Mouse (Mus musculus) limb, embryonic 14.5 days (tissue): ENCODE results near the gene Lta. TPM values are rescaled to one million over a fixed set of nuclear protein-coding genes. Genes with fewer than 3 reads are reported as not detected.

Source experiments
- ATAC-seq: fragments of 200-750 bp; cut with Nextera tagmentation; 2 replicates; pipeline ENCODE4 v1.8.0; 2017; ENCODE audit warnings: low read depth, moderate number of reproducible peaks, moderate TSS enrichment; ENCODE audit not compliant: low FRiP score
- DNase-seq: peaks from one replicate; pipeline ENCODE4 v3.0.0-alpha.2; 2015; ENCODE audit warnings: low spot score
- H3K27ac ChIP-seq: fragments of 300-500 bp; sonication (generic); replicated peaks from 2 replicates; pipeline ENCODE4 v1.5.1; 2014; ENCODE audit warnings: low read depth, mild to moderate bottlenecking, low read length, moderate library complexity, mixed read lengths
- H3K27me3 ChIP-seq: fragments of 300-500 bp; sonication (generic); 2 replicates; pipeline ENCODE4 v1.6.1; 2014; ENCODE audit warnings: low read length, mixed read lengths; ENCODE audit not compliant: control insufficient read depth, insufficient read depth
- H3K36me3 ChIP-seq: fragments of 300-500 bp; sonication (generic); 2 replicates; pipeline ENCODE4 v1.6.1; 2014; ENCODE audit warnings: mild to moderate bottlenecking, low read length, moderate library complexity, mixed read lengths; ENCODE audit not compliant: control insufficient read depth, insufficient read depth
- H3K4me1 ChIP-seq: fragments of 300-500 bp; sonication (generic); 2 replicates; pipeline ENCODE4 v1.6.1; 2014; ENCODE audit warnings: antibody characterized with exemption, low read length, mixed read lengths; ENCODE audit not compliant: control insufficient read depth, insufficient read depth
- H3K4me2 ChIP-seq: fragments of 300-500 bp; sonication (generic); replicated peaks from 2 replicates; pipeline ENCODE4 v1.6.1; 2014; ENCODE audit warnings: low read depth, mild to moderate bottlenecking, low read length, moderate library complexity; ENCODE audit not compliant: severe bottlenecking
- H3K4me3 ChIP-seq: fragments of 300-500 bp; sonication (generic); replicated peaks from 2 replicates; pipeline ENCODE4 v1.5.1; 2014; ENCODE audit warnings: low read length
- H3K9ac ChIP-seq: fragments of 300-500 bp; sonication (generic); 2 replicates; pipeline ENCODE4 v1.6.1; 2014; ENCODE audit warnings: mild to moderate bottlenecking, low read depth, low read length, moderate library complexity; ENCODE audit not compliant: severe bottlenecking
- H3K9me3 ChIP-seq: fragments of 300-500 bp; sonication (generic); 2 replicates; pipeline ENCODE4 v1.6.1; 2016; ENCODE audit warnings: low read length; ENCODE audit not compliant: control insufficient read depth
- POLR2A ChIP-seq: fragments of 200-500 bp; IDR thresholded peaks from 2 replicates; pipeline ENCODE4 v1.8.0; 2012; ENCODE audit warnings: inconsistent platforms, mild to moderate bottlenecking, moderate library complexity, borderline replicate concordance; ENCODE audit not compliant: insufficient read depth, insufficient read length; ENCODE audit errors: extremely low read depth
- WGBS: fragments of 180-500 bp; shearing (Covaris S2); extraction: QIAGEN DNeasy Blood & Tissue Kit; methylation state at CpG from one replicate; pipeline ENCODE4 v1.1.7; 2014; 5-methylcytosine and 5-hydroxymethylcytosine counted together
- polyA plus RNA-seq, 2 experiments: library from polyadenylated mRNA; depleted of rRNA in 1 of 2; stranded (reverse) in 1 of 2; unstranded in 1 of 2; fragments of >200 nt; fragmentation: Nextera tagmentation in 1 of 2; extraction: Ambion mirVana in 1 of 2; gene quantifications; 2 replicates each; pipeline versions ENCODE4 v1.2.1 to v1.2.3; 2012 to 2014

Lta gene
- polyA plus RNA-seq, 2 experiments: 0.39 TPM; not detected in 1

DNA sequence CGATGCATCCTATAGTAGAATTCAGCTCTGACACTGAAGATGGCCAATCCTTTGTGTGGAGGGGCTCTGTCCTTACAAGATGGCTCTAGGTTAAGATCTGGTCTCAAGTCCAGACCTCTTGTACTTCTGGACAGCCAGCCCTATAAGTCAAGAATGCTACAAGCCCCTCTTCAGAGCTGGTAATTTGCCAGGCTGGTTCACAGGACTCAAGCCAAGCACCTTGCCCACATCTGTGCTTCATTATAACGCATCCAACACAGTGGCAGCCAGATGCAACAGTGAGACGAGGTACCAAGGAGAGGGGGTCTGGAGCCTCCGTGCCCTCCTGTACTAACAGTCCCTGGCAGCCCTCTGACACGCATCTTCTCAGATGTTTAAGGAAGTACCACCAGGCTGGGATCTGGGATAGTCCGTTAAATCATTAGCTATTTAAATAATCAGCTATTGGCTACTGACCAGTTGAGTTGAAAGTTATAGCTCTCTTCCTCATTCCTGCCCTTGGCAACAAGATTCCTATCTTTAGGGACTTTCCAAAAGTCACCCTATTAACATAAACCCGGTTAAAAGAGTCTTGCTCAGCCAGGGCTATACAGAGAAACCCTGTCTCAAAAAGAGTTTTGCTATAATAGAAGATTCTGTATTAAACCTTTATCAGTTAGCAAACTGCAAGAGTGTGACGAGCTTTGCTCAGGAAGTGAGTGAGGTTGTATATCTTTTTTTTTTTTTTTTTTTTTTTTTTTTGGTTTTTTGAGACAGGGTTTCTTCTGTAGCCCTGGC lies 30.8 kb downstream of the Lta start:
- 0 out of 2 replicates have a peak, but pooled peaks cover 3% of the 10 kb centered on the region for H3K4me1 ChIP-seq
- no peak overlapping the region for H3K4me2 ChIP-seq
- no peak for TF ChIP-seq POLR2A
- H3K27me3 ChIP-seq: no peaks in the 10 kb centered on the region
- H3K9me3 ChIP-seq: no peaks in the 10 kb centered on the region
- no peaks in the 10 kb centered on the region for H3K36me3 ChIP-seq
- H3K4me3 ChIP-seq: no peak overlapping the region
- no peak overlapping the region for H3K9ac ChIP-seq
- WGBS: 37% methylated on average over 8 of the region's 8 CpGs
- no peak overlapping the region for H3K27ac ChIP-seq
- no peak for DNase-seq
- ATAC-seq: no peak

DNA sequence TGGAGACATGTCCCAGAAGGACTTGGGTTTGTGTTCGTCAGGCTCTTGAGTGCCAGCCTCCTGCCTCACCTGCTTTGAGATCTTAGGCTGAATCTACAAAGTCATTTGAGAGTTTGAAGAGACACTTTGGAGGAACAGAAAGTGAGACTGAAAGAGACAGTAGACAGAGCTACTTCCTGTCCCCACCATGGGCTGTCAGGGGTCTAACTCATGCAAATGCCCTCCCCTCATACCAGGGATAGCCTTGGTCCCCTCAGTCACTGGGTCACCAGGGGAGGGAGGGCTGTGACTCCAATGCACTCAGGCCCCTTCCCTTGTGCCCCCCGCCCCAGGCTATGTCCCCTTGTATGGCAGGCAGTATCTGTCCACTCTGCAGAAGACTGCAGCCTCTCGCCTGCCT lies 31.8 kb downstream of the Lta start:
- DNase-seq (no peak), ATAC-seq (no peak)
- WGBS: 61% methylated on average over 3 of the region's 3 CpGs
- Histone ChIP-seq H3K36me3 (no peaks in the 10 kb centered on the region), H3K4me2 (no peak overlapping the region), H3K4me1 (0 out of 2 replicates have a peak, but pooled peaks cover 3% of the 10 kb centered on the region), H3K4me3 (no peak overlapping the region), H3K9ac (no peak overlapping the region), H3K27me3 (no peaks in the 10 kb centered on the region), H3K9me3 (no peaks in the 10 kb centered on the region), H3K27ac (no peak overlapping the region; the same call in 1 of the 2 replicates)
- no peak for TF ChIP-seq POLR2A

DNA sequence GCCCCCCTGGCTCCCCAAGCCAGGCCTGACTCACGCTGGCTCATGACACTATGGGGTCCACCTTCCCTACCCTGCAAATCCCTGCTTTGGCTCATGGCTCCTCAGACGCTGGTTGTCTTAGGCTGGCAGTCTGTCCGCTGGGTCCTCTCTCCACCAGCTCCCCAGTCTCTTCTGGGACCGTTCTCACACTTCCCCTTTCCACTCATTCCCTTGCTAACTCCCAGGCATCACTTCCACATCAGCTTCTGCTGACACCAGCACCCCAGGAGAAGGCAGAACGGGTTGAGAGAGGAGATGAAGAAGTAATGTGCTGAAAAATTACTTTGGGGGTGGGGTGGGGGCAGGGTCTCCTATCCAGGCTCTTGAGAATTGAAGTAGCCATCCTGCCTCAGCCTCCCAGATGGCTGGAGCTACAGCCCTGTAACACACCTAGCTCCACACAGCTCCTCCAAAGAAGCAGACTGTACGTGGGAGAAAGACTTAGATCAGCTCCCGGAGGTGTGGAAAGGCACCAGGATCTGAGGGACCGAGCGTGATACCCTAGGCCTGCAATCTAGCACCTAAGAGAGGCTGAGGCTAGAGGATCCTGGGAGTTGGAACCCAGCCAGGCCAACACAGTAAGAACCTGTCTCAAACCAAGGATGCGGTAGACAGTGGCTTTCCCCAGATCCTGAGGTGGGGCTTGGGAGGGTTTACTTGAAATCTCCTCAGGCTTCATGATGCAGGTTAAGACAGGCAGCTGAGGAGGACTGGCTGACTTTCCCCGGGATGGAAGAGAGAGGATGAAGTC lies 32.5 kb downstream of the Lta start:
- Histone ChIP-seq H3K4me1 (0 out of 2 replicates have a peak, but pooled peaks cover 3% of the 10 kb centered on the region), H3K4me2 (no peak overlapping the region), H3K27me3 (no peaks in the 10 kb centered on the region), H3K4me3 (no peak overlapping the region), H3K27ac (no peak overlapping the region), H3K36me3 (no peaks in the 10 kb centered on the region), H3K9me3 (no peaks in the 10 kb centered on the region), H3K9ac (no peak overlapping the region)
- 75% methylated on average over 11 of the region's 11 CpGs for WGBS
- no peak for DNase-seq
- no peak for ATAC-seq
- no peak for TF ChIP-seq POLR2A

DNA sequence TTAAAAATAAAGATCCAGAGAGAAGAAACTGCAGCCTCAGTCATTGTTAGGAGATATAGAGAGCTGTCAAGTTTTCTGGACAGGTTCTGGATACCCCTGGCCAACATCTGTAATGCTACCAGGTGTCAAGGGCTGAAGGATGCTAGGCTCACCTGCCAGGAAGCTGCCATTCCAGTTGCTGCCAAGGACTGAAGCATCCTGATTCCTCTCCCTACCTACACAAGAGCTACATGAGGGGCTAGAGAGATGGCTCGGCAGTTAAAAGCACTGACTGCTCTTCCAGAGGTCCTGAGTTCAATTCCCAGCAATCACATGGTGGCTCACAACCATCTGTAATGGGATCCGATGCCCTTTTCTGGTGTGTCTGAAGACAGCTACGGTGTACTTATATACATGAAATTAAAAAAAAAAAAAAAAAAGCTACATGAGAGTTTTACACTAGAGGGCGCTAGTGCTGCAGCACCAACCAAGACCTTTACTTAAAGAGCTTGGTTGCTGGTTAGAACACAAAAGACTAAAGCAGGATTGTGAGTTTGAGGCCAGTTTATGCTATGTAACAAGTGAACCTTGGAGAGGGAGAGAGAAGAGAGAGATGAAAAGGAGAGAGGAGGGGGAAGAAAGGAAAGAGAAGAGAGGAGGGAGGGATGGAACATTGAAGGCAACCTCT lies 36.5 kb downstream of the Lta start:
- no peak for TF ChIP-seq POLR2A
- WGBS: 14% methylated on average over 4 of the region's 4 CpGs
- Histone ChIP-seq H3K4me1 (peaks cover 8% of the 10 kb centered on the region), H3K27ac (no peak overlapping the region), H3K4me3 (no peak overlapping the region), H3K36me3 (no peaks in the 10 kb centered on the region), H3K9ac (no peak overlapping the region), H3K4me2 (no peak overlapping the region), H3K9me3 (no peaks in the 10 kb centered on the region), H3K27me3 (no peaks in the 10 kb centered on the region)
- no peak for ATAC-seq
- peak; percentile 75 for DNase-seq

DNA sequence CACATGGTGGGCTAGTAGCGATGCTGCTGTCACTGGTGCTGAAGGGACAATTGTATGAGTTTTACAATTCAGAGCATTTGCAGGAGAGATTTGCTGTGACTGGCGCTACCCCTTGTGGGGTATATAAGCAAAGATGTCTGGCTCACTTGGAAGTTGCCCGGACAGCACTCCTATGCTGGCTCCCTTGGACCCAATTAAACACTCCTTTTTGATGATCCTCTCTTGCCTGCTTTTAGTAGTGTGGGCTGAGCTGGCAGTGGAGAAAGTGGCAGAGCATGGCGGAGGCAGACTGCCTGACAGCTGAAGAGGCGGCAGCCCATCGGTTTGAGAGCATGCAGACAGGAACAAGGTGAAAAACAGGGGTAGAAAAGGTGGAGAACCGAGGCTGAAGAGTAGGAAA lies 37.4 kb downstream of the Lta start:
- H3K9me3 ChIP-seq: no peaks in the 10 kb centered on the region
- H3K4me1 ChIP-seq: peaks cover 10% of the 10 kb centered on the region
- 87% methylated on average over 7 of the region's 7 CpGs for WGBS
- no peak overlapping the region for H3K9ac ChIP-seq
- no peak for ATAC-seq
- H3K36me3 ChIP-seq: peaks cover 1% of the 10 kb centered on the region; the same call in 1 of the 2 replicates
- no peak overlapping the region for H3K27ac ChIP-seq
- H3K4me3 ChIP-seq: no peak overlapping the region
- no peak for DNase-seq
- TF ChIP-seq POLR2A: no peak
- no peaks in the 10 kb centered on the region for H3K27me3 ChIP-seq
- no peak overlapping the region for H3K4me2 ChIP-seq
